Mouse (Mus musculus): ENCODE data around the gene Vasn. TPM values are rescaled to one million over a fixed set of nuclear protein-coding genes. Genes with fewer than 3 reads are reported as not detected.
A peak's percentile ranks its signal among the peaks of the same experiment; 100 is the strongest.
"Not testable (repeated sequence)": the region's sequence is repeated elsewhere in the genome, so short reads cannot be mapped to it uniquely, and the experiment has no call there.

The Vasn gene
- polyA plus RNA-seq, 1 experiment from 2014 or later: 4.6 TPM

- Histone ChIP-seq H3K4me2 (replicated peaks) (peak within 1 kb of the TSS; percentile 94), H3K27me3 (no peaks in the 10 kb centered on the region), H3K4me1 (replicated peaks) (peaks cover 17% of the 10 kb centered on the region), H3K36me3 (peaks cover 16% of the 10 kb centered on the region), H3K9ac (replicated peaks) (peak within 1 kb of the TSS; percentile 70), H3K4me3 (replicated peaks) (peak within 1 kb of the TSS; percentile 50), H3K9me3 (no peaks in the 10 kb centered on the region), H3K27ac (peak within 1 kb of the TSS; percentile 15; the same call in 1 of the 2 replicates)
- 1% methylated on average over 47 of the region's 47 CpGs for WGBS
- peak; percentile 91 for ATAC-seq
These were observed 39.6 kb downstream of the Vasn start, which contains the start of gene Coro7 for GRCm38 (mm10) chr16:4679121-4680018. Coro7 (minus strand) TSS chr16:4679777.

- H3K27ac ChIP-seq: not testable (repeated sequence)
These were observed 41.2 kb downstream of the Vasn start for GRCm38 (mm10) chr16:4680922-4681455.

GRCm38 (mm10) chr16:4682628-4683179 lies 43.0 kb downstream of the Vasn start:
- no peak overlapping the region for H3K9ac ChIP-seq (replicated peaks)
- H3K4me3 ChIP-seq (replicated peaks): peak overlapping the region; percentile 96; the same call in 1 of the 2 replicates
- H3K27ac ChIP-seq: no peak overlapping the region
- H3K4me2 ChIP-seq (replicated peaks): peak overlapping the region; percentile 94
- no peaks in the 10 kb centered on the region for H3K27me3 ChIP-seq
- ATAC-seq: no peak
- peaks cover 7% of the 10 kb centered on the region; the same call in 1 of the 2 replicates for H3K36me3 ChIP-seq
- peaks cover 30% of the 10 kb centered on the region for H3K4me1 ChIP-seq (replicated peaks)
- 73% methylated on average over 4 of the region's 4 CpGs for WGBS
- H3K9me3 ChIP-seq: no peaks in the 10 kb centered on the region

More at GRCm38 (mm10) chr16:4680922-4681455, 41.2 kb downstream of the Vasn start:
- not testable (repeated sequence) for H3K4me2 ChIP-seq (replicated peaks); H3K4me3 ChIP-seq (replicated peaks); H3K9me3 ChIP-seq; H3K27me3 ChIP-seq; H3K9ac ChIP-seq (replicated peaks); ATAC-seq; H3K36me3 ChIP-seq
- H3K4me1 ChIP-seq (replicated peaks): peaks cover 30% of the 10 kb centered on the region
- WGBS: 79% methylated on average over 3 of the region's 3 CpGs

- Histone ChIP-seq H3K9me3 (no peaks in the 10 kb centered on the region), H3K9ac (replicated peaks) (peak overlapping the region; percentile 95), H3K4me3 (replicated peaks) (peak overlapping the region; percentile 96), H3K4me2 (replicated peaks) (peak overlapping the region; percentile 94), H3K27ac (peak overlapping the region; percentile 75), H3K27me3 (no peaks in the 10 kb centered on the region), H3K4me1 (replicated peaks) (peaks cover 30% of the 10 kb centered on the region), H3K36me3 (peaks cover 11% of the 10 kb centered on the region)
- WGBS: 33% methylated on average over 9 of the region's 9 CpGs
- no peak for ATAC-seq
These were observed 43.4 kb downstream of the Vasn start for GRCm38 (mm10) chr16:4683193-4683580.

DNA sequence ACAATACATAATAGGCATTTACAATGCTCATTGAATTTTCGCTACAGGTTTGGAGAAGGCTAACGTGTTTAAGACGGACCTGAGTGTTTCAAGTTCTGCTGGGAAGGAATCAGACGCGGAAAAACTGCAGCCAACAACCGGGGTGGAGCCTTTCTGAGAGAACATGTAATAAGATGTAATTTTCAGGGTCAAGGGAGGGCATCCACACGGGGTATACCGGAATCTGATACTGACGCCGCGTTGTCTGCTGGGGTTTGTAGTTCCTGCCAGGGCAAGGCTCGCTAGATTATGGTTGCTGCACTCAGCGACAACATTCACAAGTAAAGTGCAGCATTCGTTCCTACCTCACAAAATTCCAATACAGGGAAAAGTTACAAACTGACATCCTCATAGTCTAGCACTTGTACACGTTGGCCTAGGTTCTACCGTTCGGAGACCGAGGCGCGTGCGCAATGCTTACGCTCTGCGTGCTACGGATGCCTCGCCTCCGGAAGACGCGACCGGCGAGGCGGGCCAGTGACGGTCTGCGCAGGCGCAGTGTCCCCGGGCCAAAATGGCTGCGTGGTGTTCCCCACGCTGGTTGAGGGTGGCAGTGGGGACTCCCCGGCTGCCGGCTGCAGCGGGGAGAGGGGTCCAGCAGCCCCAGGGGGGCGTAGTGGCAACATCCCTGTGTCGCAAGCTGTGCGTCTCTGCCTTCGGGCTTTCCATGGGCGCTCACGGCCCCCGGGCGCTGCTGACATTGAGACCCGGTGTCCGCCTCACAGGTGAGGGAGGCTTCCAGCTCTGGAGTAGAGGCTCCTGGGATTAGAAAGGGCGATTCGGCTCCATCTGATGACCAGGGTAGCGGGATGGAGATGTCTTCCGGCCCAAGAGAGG lies 44.1 kb downstream of the Vasn start:
- Histone ChIP-seq H3K9me3 (no peaks in the 10 kb centered on the region), H3K27me3 (no peaks in the 10 kb centered on the region), H3K4me2 (replicated peaks) (peak overlapping the region; percentile 94), H3K9ac (replicated peaks) (peak overlapping the region; percentile 95), H3K4me3 (replicated peaks) (peak overlapping the region; percentile 96), H3K4me1 (replicated peaks) (peaks cover 26% of the 10 kb centered on the region), H3K36me3 (peaks cover 15% of the 10 kb centered on the region), H3K27ac (peak overlapping the region; percentile 75)
- under 1% methylated on average over 54 of the region's 54 CpGs for WGBS
- ATAC-seq: peak; percentile 89

GRCm38 (mm10) chr16:4684457-4684791 lies 44.7 kb downstream of the Vasn start:
- Histone ChIP-seq H3K4me2 (replicated peaks) (peak overlapping the region; percentile 94), H3K27me3 (no peaks in the 10 kb centered on the region), H3K9ac (replicated peaks) (peak overlapping the region; percentile 95), H3K4me1 (replicated peaks) (peaks cover 21% of the 10 kb centered on the region), H3K4me3 (replicated peaks) (peak overlapping the region; percentile 96), H3K9me3 (no peaks in the 10 kb centered on the region), H3K36me3 (peaks cover 21% of the 10 kb centered on the region), H3K27ac (peak overlapping the region; percentile 75; the same call in 1 of the 2 replicates)
- 0 out of 2 replicates have a peak, but pooled peaks have one; percentile 1 for ATAC-seq
- 2% methylated on average over 9 of the region's 9 CpGs for WGBS

GRCm38 (mm10) chr16:4689371-4689770 lies 49.6 kb downstream of the Vasn start:
- not testable (repeated sequence) for H3K9me3 ChIP-seq; H3K4me3 ChIP-seq (replicated peaks); H3K4me2 ChIP-seq (replicated peaks); H3K9ac ChIP-seq (replicated peaks); ATAC-seq; H3K27ac ChIP-seq; H3K27me3 ChIP-seq
- Histone ChIP-seq H3K36me3 (peaks cover 67% of the 10 kb centered on the region), H3K4me1 (replicated peaks) (peaks cover 13% of the 10 kb centered on the region)
- WGBS: 97% methylated on average over 4 of the region's 4 CpGs

Other genes with a start within 250 kb of the Vasn start
- gene Adcy9, start 219.4 kb upstream of the Vasn start, polyA plus RNA-seq (2015; fragmentation: Nextera tagmentation; extraction: Ambion mirVana): 2.4 and 2.8 TPM in 2 replicates
- 20.5 and 21.6 TPM in 2 replicates for gene Srl, start 98.1 kb upstream of the Vasn start, polyA plus RNA-seq (2015; fragmentation: Nextera tagmentation; extraction: Ambion mirVana)
- gene Tfap4, start 80.1 kb upstream of the Vasn start, polyA plus RNA-seq (2015; fragmentation: Nextera tagmentation; extraction: Ambion mirVana): 10.5 and 11.2 TPM in 2 replicates
- 20.0 and 26.3 TPM in 2 replicates for gene Glis2, start 45.2 kb upstream of the Vasn start, polyA plus RNA-seq (2015; fragmentation: Nextera tagmentation; extraction: Ambion mirVana)
- gene Pam16, start 15.0 kb upstream of the Vasn start, polyA plus RNA-seq (2015; fragmentation: Nextera tagmentation; extraction: Ambion mirVana): 153 and 155 TPM in 2 replicates
- gene Dnaja3, start within 50 bp of the Vasn start, polyA plus RNA-seq (2015; fragmentation: Nextera tagmentation; extraction: Ambion mirVana): 50.5 and 54.3 TPM in 2 replicates
- 25.1 and 26.5 TPM in 2 replicates for gene Coro7, start 39.8 kb downstream of the Vasn start, polyA plus RNA-seq (2015; fragmentation: Nextera tagmentation; extraction: Ambion mirVana)
- gene Nmral1, start 79.4 kb downstream of the Vasn start, polyA plus RNA-seq (2015; fragmentation: Nextera tagmentation; extraction: Ambion mirVana): 102 and 104 TPM in 2 replicates
- gene Hmox2, start 86.4 kb downstream of the Vasn start, polyA plus RNA-seq (2015; fragmentation: Nextera tagmentation; extraction: Ambion mirVana): 81.8 and 87.6 TPM in 2 replicates
- gene Cdip1, start 150.4 kb downstream of the Vasn start, polyA plus RNA-seq (2015; fragmentation: Nextera tagmentation; extraction: Ambion mirVana): 108 and 109 TPM in 2 replicates
- 0.40 and 0.50 TPM in 2 replicates for gene 4930562C15Rik, start 195.5 kb downstream of the Vasn start, polyA plus RNA-seq (2015; fragmentation: Nextera tagmentation; extraction: Ambion mirVana)
- 45.8 and 46.2 TPM in 2 replicates for gene Ubald1, start 240.4 kb downstream of the Vasn start, polyA plus RNA-seq (2015; fragmentation: Nextera tagmentation; extraction: Ambion mirVana)
- gene Mgrn1, start 246.3 kb downstream of the Vasn start, polyA plus RNA-seq (2015; fragmentation: Nextera tagmentation; extraction: Ambion mirVana): 100 and 101 TPM in 2 replicates

Measured in midbrain, embryonic 13.5 days (tissue).